Mouse (Mus musculus) left cerebral cortex, adult 2 months (tissue): ENCODE measurements around the gene Gm21885. TPM values are rescaled to one million over a fixed set of nuclear protein-coding genes. Genes with fewer than 3 reads are reported as not detected.

Experiments used
- DNase-seq, 2 experiments: peaks; one replicate each; pipeline ENCODE4 v3.0.0; 2021 to 2022; ENCODE audit warnings: low spot score in 2 of 2, mixed read lengths in 1 of 2; ENCODE audit errors: extremely low spot score in 1 of 2
- H3K27ac ChIP-seq: fragments of 200-600 bp; 2 replicates; pipeline ENCODE4 v1.8.1; 2022
- H3K4me3 ChIP-seq: fragments of 200-600 bp; 2 replicates; pipeline ENCODE4 v1.8.1; 2022
- CTCF ChIP-seq: fragments of 200-600 bp; IDR thresholded peaks from 2 replicates; pipeline ENCODE4 v1.8.1; 2022; ENCODE audit warnings: antibody characterized with exemption, mild to moderate bottlenecking, moderate library complexity
- intact Hi-C: fragments of 180-260 bp; cut with DNase I; formaldehyde crosslinking; loops from one replicate; pipeline ENCODE4 v1.15.1; 2025
- total RNA-seq, 2 experiments: library from RNA; stranded (reverse); gene quantifications; 2 replicates each; pipeline ENCODE4 v1.2.3; 2021

The Gm21885 gene
- total RNA-seq, 2 experiments from 2014 or later: not detected

DNA sequence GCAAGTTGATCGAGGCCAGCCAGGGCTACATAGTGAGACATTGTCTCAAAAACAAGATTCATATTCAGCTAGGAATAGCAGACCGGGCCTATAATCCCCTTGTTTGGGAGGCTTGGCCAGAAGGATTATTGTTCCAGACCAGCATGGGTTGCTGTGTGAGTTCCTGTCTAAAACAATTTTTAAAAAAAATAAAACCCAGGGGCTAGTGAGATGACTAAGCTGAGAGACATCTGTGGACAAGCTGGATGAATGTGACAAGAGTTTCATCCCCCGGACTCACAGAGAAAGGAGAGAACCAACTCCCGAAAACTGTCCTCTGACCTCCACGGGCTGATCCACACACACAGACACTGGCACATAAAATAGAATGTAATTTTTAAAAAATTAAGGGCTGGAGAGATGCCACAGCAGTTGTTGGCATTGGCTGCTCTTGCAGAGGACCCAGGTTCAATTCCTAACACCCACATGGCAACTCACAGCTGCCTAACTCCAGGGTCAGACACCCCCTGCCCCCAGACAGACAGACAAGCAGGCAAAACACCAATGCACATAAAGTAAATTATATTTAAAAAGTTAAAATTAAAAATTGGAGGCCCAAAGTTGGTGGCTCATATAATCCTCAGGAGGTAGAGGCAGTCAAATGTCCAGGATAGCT is 41.7 kb downstream of the Gm21885 start:
- no peak for DNase-seq
- H3K4me3 ChIP-seq: no peak overlapping the region
- intact Hi-C loops: loop anchor here (2.0 to 10.0 kb wide), 2 partner anchors 113 to 671 kb away; partner anchors contain the start of genes Ppp1r9b and Tob1
- TF ChIP-seq CTCF: no peak
- H3K27ac ChIP-seq: no peak overlapping the region; the same call in 1 of the 2 replicates

DNA sequence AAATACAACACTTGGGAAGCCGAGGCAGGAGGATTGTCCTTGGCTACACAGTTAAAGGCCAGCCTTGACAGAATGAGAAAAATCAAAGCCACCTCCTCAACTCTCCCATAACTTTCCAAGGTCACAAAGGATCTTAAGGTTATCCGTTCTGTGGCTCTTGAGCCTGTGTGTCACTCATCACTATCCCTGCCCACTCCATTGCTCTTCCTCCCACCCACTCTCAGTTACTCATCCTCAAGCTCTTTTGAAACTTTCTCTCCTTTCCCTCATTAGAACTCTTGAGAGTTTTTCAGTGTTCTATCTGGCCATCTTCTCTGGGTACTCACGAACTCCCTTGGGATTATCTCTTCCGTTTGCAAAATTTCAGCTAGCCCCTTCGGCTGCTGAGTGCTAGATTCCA is 42.9 kb downstream of the Gm21885 start:
- no peak overlapping the region for H3K4me3 ChIP-seq
- H3K27ac ChIP-seq: no peak overlapping the region
- TF ChIP-seq CTCF: no peak
- no peak for DNase-seq
- intact Hi-C loops: loop anchor here (5.0 to 10.0 kb wide), 2 partner anchors 148 to 670 kb away; partner anchors contain the start of genes Cacna1g and Ppp1r9b

DNA sequence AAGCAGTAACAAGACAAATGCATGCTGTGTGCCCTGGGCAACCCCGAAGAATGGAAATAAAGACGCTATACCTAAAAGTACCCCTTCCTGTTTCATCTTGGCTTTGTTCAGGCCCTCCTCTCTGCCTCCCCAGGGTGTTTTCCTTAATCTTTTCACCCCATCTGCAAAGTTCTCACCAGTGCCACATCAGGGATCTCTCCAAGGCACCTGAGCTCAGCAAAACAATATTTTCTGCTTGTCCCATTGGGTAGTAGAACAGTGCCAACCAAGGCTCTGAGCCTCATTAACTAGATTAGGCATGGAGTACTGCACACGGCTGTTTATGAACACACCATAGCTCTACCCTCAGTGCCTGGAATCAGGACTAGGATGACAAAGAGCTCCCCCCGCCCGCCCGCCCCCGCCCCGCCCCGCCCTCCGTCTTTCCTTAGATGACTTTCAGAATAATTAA is 45.3 kb downstream of the Gm21885 start:
- Histone ChIP-seq H3K27ac (peak overlapping the region; percentile 100), H3K4me3 (peak overlapping the region; percentile 80)
- DNase-seq: no peak
- TF ChIP-seq CTCF: no peak
- intact Hi-C loops: loop anchor here (1.0 to 10.0 kb wide), 3 partner anchors 145 to 668 kb away; partner anchors contain the start of genes Cacna1g and Ppp1r9b

DNA sequence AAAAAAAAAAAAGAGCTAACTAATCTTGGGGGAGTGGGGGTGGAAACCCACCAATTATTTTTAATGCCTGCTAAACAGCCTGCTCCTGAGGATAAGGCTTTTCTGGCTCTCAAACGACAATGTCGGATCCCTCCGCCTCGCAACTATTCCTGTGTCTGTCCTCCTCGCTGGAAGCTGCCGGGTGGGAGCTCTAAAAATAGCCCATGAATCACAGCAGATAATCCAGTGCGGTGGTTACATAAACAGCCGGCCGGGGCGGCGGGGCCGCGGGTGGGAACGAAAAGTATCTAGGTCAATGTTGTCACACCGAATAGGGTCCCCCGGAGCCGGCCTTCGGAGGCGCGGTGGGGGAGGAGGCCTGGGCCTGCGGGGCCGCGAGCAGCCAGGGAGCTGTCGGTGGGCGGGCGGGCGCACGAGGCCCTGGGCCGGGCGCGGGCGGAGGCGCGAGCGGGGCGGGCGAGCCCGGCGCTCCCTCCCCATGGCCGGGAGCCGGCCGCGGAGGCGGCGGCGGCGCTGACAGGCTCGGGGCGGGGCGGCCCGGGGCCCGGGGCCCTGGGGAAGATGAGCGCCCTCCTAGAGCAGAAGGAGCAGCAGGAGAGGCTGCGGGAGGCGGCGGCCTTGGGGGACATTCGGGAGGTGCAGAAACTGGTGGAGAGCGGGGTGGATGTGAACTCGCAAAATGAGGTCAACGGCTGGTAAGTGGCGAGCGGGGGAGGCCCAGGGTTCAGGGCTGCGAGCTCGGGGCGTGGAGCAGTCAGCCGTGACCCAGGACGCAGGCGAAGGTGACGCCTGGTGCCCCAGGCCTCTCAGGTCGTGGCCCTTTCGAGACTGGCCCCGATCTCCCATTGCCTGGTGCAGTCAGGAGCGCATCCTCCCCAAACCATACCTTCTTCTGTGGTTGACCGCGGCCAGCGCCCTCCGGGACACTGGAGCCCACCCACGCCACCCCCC is 46.3 kb downstream of the Gm21885 start, which contains the start of gene Ankrd40:
Ankrd40 (plus strand) TSS at position 309 of the 951 bp plus-strand sequence.
- TF ChIP-seq CTCF: no peak
- DNase-seq: peak; percentile 96 to 98
- intact Hi-C loops: loop anchor here (1.0 to 10.0 kb wide), 5 partner anchors 77 to 667 kb away; partner anchors contain the start of genes Cacna1g, Ppp1r9b and Rsad1
- Histone ChIP-seq H3K27ac (peak within 1 kb of the TSS; percentile 100), H3K4me3 (peak within 1 kb of the TSS; percentile 80)

DNA sequence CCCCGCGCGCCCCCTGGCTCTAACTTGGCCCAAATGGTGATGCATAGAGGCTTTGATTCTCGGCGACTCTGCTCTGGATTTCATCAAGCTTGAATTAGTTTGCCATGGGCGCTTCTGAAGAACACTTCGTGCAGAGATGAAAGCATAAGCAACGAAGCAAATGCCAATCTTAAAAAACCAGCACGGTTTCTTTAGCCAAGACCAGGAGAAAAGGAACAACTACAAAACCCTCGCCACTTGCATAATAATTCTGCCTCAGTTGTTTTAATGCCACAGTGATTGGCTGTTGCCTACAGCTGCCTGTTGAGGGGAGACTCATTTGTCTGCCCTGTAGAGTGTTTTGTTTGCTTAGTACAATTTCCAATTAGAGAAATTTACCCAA is 47.0 kb downstream of the Gm21885 start:
- Histone ChIP-seq H3K27ac (peak overlapping the region; percentile 100), H3K4me3 (peak overlapping the region; percentile 80)
- TF ChIP-seq CTCF: no peak
- intact Hi-C loops: loop anchor here (2.0 to 10.0 kb wide), 4 partner anchors 76 to 666 kb away; partner anchors contain the start of genes Cacna1g, Ppp1r9b and Rsad1
- DNase-seq: no peak

DNA sequence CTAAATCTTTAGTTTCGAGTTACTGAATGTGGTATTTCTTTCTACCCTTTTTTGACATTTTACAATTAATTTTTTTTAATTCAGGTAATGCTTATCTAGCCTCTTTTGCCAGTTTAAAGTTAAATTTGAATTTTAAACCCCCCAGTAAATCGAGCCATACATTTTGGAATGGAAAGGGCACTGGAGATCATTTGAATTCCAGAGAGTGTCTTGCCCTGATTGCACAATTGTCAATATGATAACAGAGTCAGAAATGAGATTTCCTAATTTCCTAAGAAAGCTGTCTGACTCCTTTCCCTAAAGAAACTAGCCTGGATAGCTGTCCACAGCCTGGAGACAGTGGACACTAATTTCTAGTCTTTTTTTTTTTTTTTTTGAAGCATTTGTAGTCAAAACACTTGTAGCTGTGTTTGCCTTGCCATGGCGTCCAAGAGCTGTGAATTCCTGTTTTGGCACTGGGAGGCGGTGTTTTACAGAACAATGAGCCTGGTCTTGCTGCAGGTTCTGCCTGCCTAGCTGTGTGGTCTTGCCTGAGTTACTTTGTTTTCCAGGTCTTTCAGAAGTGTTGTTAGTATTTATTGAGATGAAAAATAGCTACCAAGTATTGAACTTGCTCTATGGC is 47.7 kb downstream of the Gm21885 start:
- Histone ChIP-seq H3K27ac (peak overlapping the region; percentile 100), H3K4me3 (peak overlapping the region; percentile 80)
- peak; percentile 48 to 58 for DNase-seq
- intact Hi-C loops: loop anchor here (2.0 to 10.0 kb wide), 4 partner anchors 75 to 665 kb away; partner anchors contain the start of genes Cacna1g, Ppp1r9b and Rsad1
- TF ChIP-seq CTCF: peak; percentile 55

DNA sequence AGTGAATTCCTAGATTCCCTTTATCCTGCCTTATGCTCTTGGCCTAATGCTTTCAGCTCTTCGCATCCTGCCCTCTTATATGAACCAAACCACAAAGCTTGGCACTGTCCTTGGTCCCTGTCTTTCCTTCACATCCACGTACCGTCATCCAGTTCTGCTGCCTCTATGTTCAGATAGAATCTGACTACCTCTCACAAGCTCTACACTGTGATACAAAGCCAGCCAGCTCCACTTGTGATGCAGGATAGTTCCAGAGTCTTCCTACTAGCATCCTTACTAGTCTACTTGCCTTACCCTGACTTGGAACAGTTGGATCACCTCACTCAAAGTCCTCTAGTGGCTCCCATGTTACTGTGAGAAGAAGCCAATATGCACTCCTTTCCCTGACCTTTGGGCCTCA is 48.5 kb downstream of the Gm21885 start:
- TF ChIP-seq CTCF: no peak
- no peak for DNase-seq
- intact Hi-C loops: no loop called here
- peak overlapping the region; percentile 33 for H3K4me3 ChIP-seq
- peak overlapping the region; percentile 1; the same call in 1 of the 2 replicates for H3K27ac ChIP-seq

DNA sequence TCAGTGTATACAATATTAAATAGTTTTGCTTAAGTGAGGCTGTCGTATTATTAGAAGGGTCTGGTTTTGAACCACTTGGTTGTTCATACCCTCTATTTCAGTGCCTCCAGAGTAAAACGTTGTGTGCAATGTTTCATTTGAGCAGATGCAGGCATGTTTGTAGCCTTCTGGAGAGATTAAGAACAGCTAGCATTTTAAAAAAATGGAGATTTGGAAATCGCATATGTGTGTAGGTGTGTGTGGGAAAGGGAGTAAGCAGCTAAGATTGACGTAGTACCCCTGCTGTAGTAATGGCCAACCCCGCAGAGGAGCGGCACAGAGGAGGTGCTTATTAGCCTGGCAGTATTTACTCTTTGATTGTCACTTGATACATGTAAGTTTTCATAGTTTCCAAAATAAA is 51.1 kb downstream of the Gm21885 start:
- H3K4me3 ChIP-seq: no peak overlapping the region
- no peak overlapping the region for H3K27ac ChIP-seq
- intact Hi-C loops: no loop called here
- no peak; the same call in none of the 2 replicates for TF ChIP-seq CTCF
- no peak for DNase-seq

DNA sequence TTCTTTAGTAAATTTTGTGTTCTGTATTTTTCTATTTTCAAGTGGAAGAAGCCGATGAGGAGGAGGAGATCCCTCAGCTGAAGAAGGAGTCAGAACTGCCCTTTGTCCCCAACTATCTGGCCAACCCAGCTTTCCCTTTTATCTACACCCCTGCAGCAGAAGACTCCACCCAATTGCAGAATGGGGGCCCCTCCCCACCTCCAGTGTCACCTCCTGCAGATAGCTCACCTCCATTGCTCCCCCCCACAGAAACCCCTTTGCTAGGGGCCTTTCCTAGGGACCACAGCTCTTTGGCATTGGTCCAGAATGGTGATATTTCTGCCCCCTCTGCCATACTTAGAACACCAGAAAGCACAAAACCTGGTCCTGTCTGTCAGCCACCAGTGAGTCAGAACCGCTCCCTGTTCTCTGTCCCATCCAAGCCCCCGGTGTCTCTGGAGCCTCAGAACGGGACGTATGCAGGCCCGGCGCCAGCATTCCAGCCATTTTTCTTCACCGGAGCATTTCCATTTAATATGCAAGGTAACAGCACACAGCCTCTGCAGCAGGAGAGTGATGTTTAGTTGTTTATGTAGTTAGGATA is 52.8 kb downstream of the Gm21885 start:
- no peak overlapping the region for H3K27ac ChIP-seq
- no peak for TF ChIP-seq CTCF
- no peak overlapping the region for H3K4me3 ChIP-seq
- intact Hi-C loops: no loop called here
- no peak for DNase-seq

Other genes with a start within 250 kb of the Gm21885 start
- 10 to 100 TPM; 42.4 to 47.9 TPM for gene Tob1, start 70.4 kb upstream of the Gm21885 start, total RNA-seq
- 1 to 10 TPM; 1.3 to 1.6 TPM for gene Wfikkn2, start 35.9 kb upstream of the Gm21885 start, total RNA-seq
- 100 to 1,000 TPM; 123 to 124 TPM for gene Luc7l3, start 40.1 kb downstream of the Gm21885 start, total RNA-seq
- 100 to 1,000 TPM; 125 to 126 TPM for gene Ankrd40, start 46.1 kb downstream of the Gm21885 start, total RNA-seq
- 1 to 10 TPM; 1.6 to 2.4 TPM for gene Abcc3, start 111.1 kb downstream of the Gm21885 start, total RNA-seq
- 10 to 100 TPM; 93.0 to 98.7 TPM for gene Cacna1g, start 192.3 kb downstream of the Gm21885 start, total RNA-seq
- gene Spata20, start 204.3 kb downstream of the Gm21885 start, total RNA-seq: under 1 TPM; 0.41 to 0.51 TPM
- gene Epn3, start 218.1 kb downstream of the Gm21885 start, total RNA-seq: under 1 TPM; 0.79 TPM
- gene Mycbpap, start 239.9 kb downstream of the Gm21885 start, total RNA-seq: 1 to 10 TPM; 8.5 to 8.9 TPM